Mouse (Mus musculus) kidney, adult 2 months (tissue): ENCODE results near the gene Rpap2.

Source experiments
- CTCF ChIP-seq: fragments of 200-500 bp; conservative IDR thresholded peaks from 2 replicates; pipeline ENCODE4 v1.5.1; 2011; ENCODE audit warnings: low read depth, mild to moderate bottlenecking, control low read depth, low read length, moderate library complexity, mixed read lengths; ENCODE audit not compliant: insufficient read depth, insufficient read length
- POLR2A ChIP-seq: fragments of 200-500 bp; IDR thresholded peaks from one replicate; pipeline ENCODE4 v1.6.1; 2011; ENCODE audit warnings: low read depth, low read length, control low read depth

DNA sequence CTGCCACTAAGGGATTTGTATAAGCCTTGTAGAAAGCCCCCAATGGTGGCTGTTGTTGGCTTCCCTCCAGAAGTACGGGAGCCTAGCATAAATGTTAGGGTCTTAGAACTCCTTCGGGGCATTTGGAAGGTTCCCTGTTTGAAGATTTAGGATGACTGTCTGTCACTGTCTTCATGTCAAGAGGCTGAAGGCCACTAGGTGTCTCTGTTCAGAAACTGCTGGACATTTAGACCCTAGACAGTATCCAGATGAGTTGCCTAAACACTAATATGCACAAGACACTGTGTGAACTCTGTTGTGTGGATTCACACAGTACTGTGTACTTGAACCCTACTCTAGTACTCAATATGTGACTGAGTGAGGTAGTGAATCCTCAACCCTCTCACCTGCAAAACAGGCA is 87.2 kb downstream of the Rpap2 start:
- TF ChIP-seq CTCF (0 out of 2 replicates have a peak, but pooled peaks have one; percentile 2), POLR2A (no peak)
